Mouse (Mus musculus) myocyte (in vitro differentiated cells): ENCODE results near the gene Prkag2. TPM values are rescaled to one million over a fixed set of nuclear protein-coding genes. Genes with fewer than 3 reads are reported as not detected.

Experiments
- H3K27me3 ChIP-seq: one replicate; pipeline ENCODE4 v1.6.1; 2011; ENCODE audit not compliant: control insufficient read depth, insufficient read depth, insufficient read length
- H3K36me3 ChIP-seq: one replicate; pipeline ENCODE4 v1.6.1; 2011; ENCODE audit not compliant: control insufficient read depth, insufficient read depth
- H3K4me2 ChIP-seq: one replicate; pipeline ENCODE4 v1.6.1; 2011; ENCODE audit warnings: low read depth, control low read depth
- H3K4me3 ChIP-seq: one replicate; pipeline ENCODE4 v1.5.1; 2011; ENCODE audit warnings: mild to moderate bottlenecking, control low read depth, moderate library complexity
- H3K79me2 ChIP-seq: one replicate; pipeline ENCODE4 v1.6.1; 2011; ENCODE audit not compliant: control insufficient read depth, insufficient read depth
- H3ac ChIP-seq: one replicate; pipeline ENCODE4 v1.6.1; 2011; ENCODE audit not compliant: control insufficient read depth, insufficient read length
- CEBPB ChIP-seq: IDR thresholded peaks from 2 replicates; pipeline ENCODE4 v1.6.1; 2011; ENCODE audit warnings: mild to moderate bottlenecking, moderate library complexity; ENCODE audit not compliant: poor library complexity, insufficient read depth, severe bottlenecking
- E2F4 ChIP-seq: IDR thresholded peaks from one replicate; pipeline ENCODE4 v1.6.1; 2011; ENCODE audit warnings: mild to moderate bottlenecking, control low read depth, moderate library complexity; ENCODE audit not compliant: insufficient read depth
- MAX ChIP-seq: IDR thresholded peaks from one replicate; pipeline ENCODE4 v1.6.1; 2011; ENCODE audit warnings: low read depth, mild to moderate bottlenecking, control low read depth
- MYOD1 ChIP-seq, 3 experiments: IDR thresholded peaks; one replicate each; pipeline ENCODE4 v1.6.1; 2011; ENCODE audit warnings: control low read depth in 2 of 3, low read depth in 2 of 3, mild to moderate bottlenecking in 2 of 3, moderate library complexity in 1 of 3; ENCODE audit not compliant: insufficient read length in 2 of 3, control insufficient read depth in 1 of 3
- MYOG ChIP-seq, 3 experiments: IDR thresholded peaks; one replicate each; pipeline ENCODE4 v1.6.1; 2011; ENCODE audit warnings: control low read depth in 2 of 3, low read depth in 2 of 3, mild to moderate bottlenecking in 2 of 3; ENCODE audit not compliant: insufficient read length in 2 of 3, control insufficient read depth in 1 of 3, insufficient read depth in 1 of 3
- POLR2A ChIP-seq: IDR thresholded peaks from one replicate; pipeline ENCODE4 v1.6.1; 2011; ENCODE audit warnings: low read depth, mild to moderate bottlenecking, control low read depth, moderate library complexity; ENCODE audit not compliant: insufficient read length
- POLR2AphosphoS2 ChIP-seq: IDR thresholded peaks from one replicate; pipeline ENCODE4 v1.6.1; 2011; ENCODE audit warnings: low read depth, control low read depth; ENCODE audit not compliant: insufficient read length
- REST ChIP-seq: IDR thresholded peaks from one replicate; pipeline ENCODE4 v1.6.1; 2011; ENCODE audit warnings: mild to moderate bottlenecking, control low read depth, moderate library complexity; ENCODE audit not compliant: insufficient read depth, insufficient read length
- SRF ChIP-seq: IDR thresholded peaks from one replicate; pipeline ENCODE4 v1.6.1; 2011; ENCODE audit warnings: low read depth; ENCODE audit not compliant: control insufficient read depth, insufficient read length
- TCF12 ChIP-seq: IDR thresholded peaks from one replicate; pipeline ENCODE4 v1.6.1; 2011; ENCODE audit warnings: mild to moderate bottlenecking, control low read depth; ENCODE audit not compliant: poor library complexity, insufficient read depth, severe bottlenecking
- TCF3 ChIP-seq: IDR thresholded peaks from one replicate; pipeline ENCODE4 v1.6.1; 2011; ENCODE audit warnings: low read depth, control low read depth; ENCODE audit not compliant: insufficient read length
- USF1 ChIP-seq: IDR thresholded peaks from one replicate; pipeline ENCODE4 v1.6.1; 2011; ENCODE audit warnings: low read depth, mild to moderate bottlenecking, control low read depth, moderate library complexity
- polyA plus RNA-seq: library from polyadenylated mRNA; unstranded; fragments of >200 nt; fragmentation: generic; extraction: Trizol; gene quantifications from one replicate; pipeline ENCODE4 v1.2.1, GENCODE M21; 2012; ENCODE audit warnings: missing spikeins

Gene Prkag2
- polyA plus RNA-seq, 1 experiment: 5.8 TPM

DNA sequence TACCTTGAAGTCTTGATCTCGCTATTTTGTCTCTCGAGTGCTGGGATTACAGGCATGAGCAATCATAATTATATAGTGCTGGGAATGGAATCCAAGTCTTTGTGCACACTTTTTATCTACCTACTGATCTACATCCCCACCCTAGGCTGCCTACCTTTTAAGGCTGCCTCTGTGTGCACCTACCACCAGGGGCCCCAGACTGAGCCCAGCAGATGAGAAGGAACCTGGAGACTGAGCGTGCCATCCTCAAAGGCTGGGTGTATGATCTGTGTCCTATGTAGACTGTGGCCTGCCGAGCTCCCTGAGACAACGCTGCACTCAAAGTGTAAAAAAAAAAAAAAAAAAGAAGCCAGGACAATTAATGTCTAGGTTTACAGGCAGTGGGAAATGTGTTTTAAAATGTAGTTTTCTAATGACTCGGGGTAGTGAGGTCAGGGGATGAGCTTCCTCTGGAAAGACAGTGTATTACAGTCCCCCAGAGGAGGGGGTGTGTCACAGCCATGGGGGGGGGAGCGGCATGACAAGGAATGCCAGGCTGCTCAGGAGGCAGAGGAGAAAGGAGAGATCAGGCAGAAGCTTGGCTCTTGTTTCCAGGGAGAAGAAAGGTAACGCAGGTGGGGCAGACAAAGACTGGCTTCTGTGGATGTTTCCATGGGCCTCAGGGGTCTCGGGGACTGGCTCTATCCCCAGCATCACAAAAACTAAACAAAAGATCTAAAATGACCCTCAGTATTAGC, 114.1 kb downstream of the Prkag2 start:
- TF ChIP-seq MAX (no peak), TCF3 (no peak), CEBPB (no peak), E2F4 (no peak), TCF12 (no peak), REST (no peak), SRF (no peak), MYOG (IDR thresholded peaks at IDR 0.05; ENCODE audit: control insufficient read depth in 1 of 3, insufficient read depth in 1 of 3, insufficient read length in 2 of 3, low read depth in 2 of 3) (no peak), MYOD1 (IDR thresholded peaks at IDR 0.05; ENCODE audit: control insufficient read depth in 1 of 3, insufficient read length in 2 of 3, low read depth in 2 of 3) (no peak), POLR2A (no peak), USF1 (no peak), POLR2AphosphoS2 (no peak)
- Histone ChIP-seq H3K27me3 (peaks cover 7% of the 10 kb centered on the region), H3K4me2 (no peak overlapping the region), H3K36me3 (no peaks in the 10 kb centered on the region), H3K4me3 (no peak overlapping the region), H3ac (no peak overlapping the region), H3K79me2 (no peaks in the 10 kb centered on the region)

DNA sequence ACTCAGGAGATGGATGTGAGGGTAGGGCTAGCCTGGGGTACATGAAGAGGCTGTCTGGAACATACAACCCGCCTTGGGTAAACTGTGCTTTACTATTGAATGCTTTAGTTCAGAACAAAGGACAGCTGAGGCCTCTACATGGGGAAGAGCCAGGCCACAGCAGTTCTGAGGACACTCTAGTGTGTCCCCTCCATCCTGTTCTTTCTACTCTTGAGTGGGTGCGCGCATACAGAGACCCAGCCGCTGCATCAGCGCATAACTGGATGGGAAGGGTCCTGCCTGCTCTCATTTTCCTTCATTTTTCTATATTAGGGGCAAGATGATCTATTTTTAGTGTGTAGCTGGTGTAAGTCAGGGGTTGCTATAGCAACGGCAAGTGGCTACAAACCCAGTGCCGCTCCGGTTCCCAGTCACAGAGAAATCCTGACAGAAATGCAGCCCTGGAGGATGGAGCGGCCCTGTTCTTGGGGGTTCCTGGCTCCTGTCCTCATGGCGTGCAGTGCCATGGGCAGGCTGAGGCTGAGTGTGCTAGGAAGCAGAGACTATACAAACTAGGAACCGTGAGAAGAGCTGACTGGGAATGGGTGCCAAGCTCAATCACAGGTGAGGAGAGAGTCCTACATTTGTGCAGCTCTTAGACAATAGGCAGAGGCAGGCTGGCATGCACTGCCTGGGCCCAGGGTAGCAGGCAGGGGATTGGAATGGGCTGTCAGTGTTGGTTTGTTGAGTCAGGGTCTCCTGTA, 114.8 kb downstream of the Prkag2 start:
- no peak overlapping the region for H3ac ChIP-seq
- peaks cover 7% of the 10 kb centered on the region for H3K27me3 ChIP-seq
- TF ChIP-seq USF1 (no peak), POLR2A (no peak), SRF (no peak), CEBPB (no peak), MYOD1 (IDR thresholded peaks at IDR 0.05; ENCODE audit: control insufficient read depth in 1 of 3, insufficient read length in 2 of 3, low read depth in 2 of 3) (no peak), TCF3 (no peak)
- no peaks in the 10 kb centered on the region for H3K36me3 ChIP-seq
- H3K4me2 ChIP-seq: no peak overlapping the region
- no peak overlapping the region for H3K4me3 ChIP-seq
- no peaks in the 10 kb centered on the region for H3K79me2 ChIP-seq

DNA sequence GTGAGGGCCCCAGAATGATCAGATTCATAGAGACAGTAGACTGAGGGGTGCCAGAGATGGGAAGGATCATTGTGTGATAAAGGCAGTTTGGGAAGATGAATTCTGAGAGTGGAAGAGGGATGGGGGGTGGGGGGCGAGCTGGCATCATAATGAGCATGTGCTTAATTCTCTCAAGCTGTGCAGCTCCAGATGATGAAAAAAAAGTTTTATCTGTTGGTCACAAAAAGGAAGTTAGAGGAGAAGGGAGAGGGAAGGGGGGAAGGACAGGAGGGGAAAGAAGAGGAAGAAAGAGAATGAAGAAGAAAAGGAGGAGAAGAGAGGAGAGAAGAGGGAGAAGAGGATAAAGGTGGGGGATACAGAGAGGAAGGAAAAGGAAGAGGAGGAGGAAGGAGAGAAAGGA, 116.3 kb downstream of the Prkag2 start:
- Histone ChIP-seq H3K4me3 (no peak overlapping the region), H3K27me3 (peaks cover 7% of the 10 kb centered on the region), H3K36me3 (no peaks in the 10 kb centered on the region), H3K4me2 (no peak overlapping the region), H3K79me2 (no peaks in the 10 kb centered on the region), H3ac (no peak overlapping the region)
- TF ChIP-seq TCF3: no peak
- TF ChIP-seq MYOG (IDR thresholded peaks at IDR 0.05; ENCODE audit: control insufficient read depth in 1 of 3, insufficient read depth in 1 of 3, insufficient read length in 2 of 3, low read depth in 2 of 3): no peak
- no peak for TF ChIP-seq MYOD1 (IDR thresholded peaks at IDR 0.05; ENCODE audit: control insufficient read depth in 1 of 3, insufficient read length in 2 of 3, low read depth in 2 of 3)
- TF ChIP-seq USF1: no peak
- no peak for TF ChIP-seq MAX
- TF ChIP-seq CEBPB: no peak
- TF ChIP-seq E2F4: no peak
- TF ChIP-seq SRF: no peak
- no peak for TF ChIP-seq TCF12
- TF ChIP-seq REST: no peak
- no peak for TF ChIP-seq POLR2A
- no peak for TF ChIP-seq POLR2AphosphoS2

DNA sequence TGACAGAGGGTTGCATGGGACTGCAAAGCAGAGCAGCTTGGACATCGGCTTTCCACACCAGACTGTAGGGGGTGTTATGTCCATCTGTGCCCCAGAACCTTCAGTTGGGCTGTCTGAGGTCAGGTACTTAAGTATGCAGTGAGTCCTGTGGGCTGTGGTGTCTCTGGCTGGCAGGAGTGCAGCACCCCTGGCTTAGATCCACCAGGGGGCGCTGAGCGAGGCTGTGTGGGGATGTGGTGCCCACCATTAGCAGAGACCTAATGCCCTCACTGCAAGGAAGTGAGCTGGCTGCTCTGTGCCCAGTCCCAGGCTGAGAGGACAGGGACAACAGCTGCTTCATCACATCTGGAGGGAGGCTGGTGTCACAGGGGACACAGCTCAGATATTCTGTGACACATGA, 116.9 kb downstream of the Prkag2 start:
- Histone ChIP-seq H3K27me3 (peaks cover 7% of the 10 kb centered on the region), H3K4me3 (no peak overlapping the region), H3ac (no peak overlapping the region), H3K4me2 (no peak overlapping the region), H3K79me2 (no peaks in the 10 kb centered on the region), H3K36me3 (no peaks in the 10 kb centered on the region)
- TF ChIP-seq REST: no peak
- TF ChIP-seq USF1: no peak
- TF ChIP-seq E2F4: no peak
- TF ChIP-seq SRF: no peak
- TF ChIP-seq TCF12: no peak
- no peak for TF ChIP-seq POLR2AphosphoS2
- TF ChIP-seq MYOD1 (IDR thresholded peaks at IDR 0.05; ENCODE audit: control insufficient read depth in 1 of 3, insufficient read length in 2 of 3, low read depth in 2 of 3): no peak
- no peak for TF ChIP-seq TCF3
- no peak for TF ChIP-seq POLR2A
- no peak for TF ChIP-seq CEBPB
- TF ChIP-seq MAX: no peak
- no peak for TF ChIP-seq MYOG (IDR thresholded peaks at IDR 0.05; ENCODE audit: control insufficient read depth in 1 of 3, insufficient read depth in 1 of 3, insufficient read length in 2 of 3, low read depth in 2 of 3)
